Mouse (Mus musculus) thymus, postnatal 4 days (tissue): ENCODE measurements around the gene Mroh2a.
A peak's percentile ranks its signal among the peaks of the same experiment; 100 is the strongest.

Experiments used
- DNase-seq: peaks from one replicate; pipeline ENCODE4 v3.0.0; 2021

Mroh2a gene

DNA sequence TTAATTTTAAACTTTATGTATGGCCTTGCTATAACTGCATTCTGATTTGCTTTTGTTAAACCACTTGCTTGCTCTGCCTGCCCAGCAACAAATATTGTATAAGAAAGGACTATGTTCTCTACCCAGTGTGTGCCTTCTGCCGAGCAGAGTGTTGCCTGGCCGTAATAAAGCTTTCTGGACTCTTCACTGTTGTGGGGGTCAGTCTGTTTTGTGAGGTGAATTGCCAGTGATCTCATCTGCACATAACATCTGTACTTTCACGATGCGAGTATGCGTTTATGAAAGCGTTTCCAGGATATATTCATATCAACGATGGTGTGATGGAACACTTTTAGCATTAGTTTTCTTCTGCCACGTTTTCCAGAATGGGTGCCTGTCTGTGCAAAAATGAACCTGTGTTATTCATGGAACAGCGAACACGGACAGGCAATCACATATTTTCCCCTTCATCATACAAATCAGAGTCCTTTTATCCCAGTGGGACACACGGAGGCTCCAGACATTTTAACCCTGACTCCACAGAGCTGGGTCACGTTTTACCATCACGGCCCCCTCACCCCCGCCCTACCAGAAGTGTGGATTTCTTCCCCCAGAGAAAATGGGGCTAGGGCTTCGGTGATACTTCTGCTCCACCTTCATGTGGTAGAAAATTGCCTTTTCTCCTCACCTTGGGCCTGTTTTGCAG is 53.4 kb downstream of the Mroh2a start:
- peak; percentile 18 for DNase-seq

DNA sequence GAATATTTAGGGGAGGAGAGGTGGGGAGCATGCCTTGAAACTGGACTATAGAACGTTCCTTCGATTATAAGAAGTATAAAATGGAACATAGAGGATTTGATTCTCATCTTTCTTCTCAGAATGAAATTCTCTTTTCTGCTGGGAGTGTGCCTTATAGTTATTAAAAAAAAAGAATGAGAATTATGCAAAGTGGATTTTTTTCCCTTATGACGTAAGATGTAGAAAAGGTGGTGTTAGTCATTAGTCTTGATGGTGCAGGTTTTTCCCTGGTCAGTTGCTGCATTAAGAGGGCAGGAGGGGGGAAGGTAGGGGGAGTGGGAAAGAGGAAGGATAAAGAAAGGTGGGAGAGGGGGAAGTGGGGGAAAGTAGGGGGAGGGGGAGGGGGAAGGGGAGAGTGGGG is 55.5 kb downstream of the Mroh2a start:
- no peak for DNase-seq

DNA sequence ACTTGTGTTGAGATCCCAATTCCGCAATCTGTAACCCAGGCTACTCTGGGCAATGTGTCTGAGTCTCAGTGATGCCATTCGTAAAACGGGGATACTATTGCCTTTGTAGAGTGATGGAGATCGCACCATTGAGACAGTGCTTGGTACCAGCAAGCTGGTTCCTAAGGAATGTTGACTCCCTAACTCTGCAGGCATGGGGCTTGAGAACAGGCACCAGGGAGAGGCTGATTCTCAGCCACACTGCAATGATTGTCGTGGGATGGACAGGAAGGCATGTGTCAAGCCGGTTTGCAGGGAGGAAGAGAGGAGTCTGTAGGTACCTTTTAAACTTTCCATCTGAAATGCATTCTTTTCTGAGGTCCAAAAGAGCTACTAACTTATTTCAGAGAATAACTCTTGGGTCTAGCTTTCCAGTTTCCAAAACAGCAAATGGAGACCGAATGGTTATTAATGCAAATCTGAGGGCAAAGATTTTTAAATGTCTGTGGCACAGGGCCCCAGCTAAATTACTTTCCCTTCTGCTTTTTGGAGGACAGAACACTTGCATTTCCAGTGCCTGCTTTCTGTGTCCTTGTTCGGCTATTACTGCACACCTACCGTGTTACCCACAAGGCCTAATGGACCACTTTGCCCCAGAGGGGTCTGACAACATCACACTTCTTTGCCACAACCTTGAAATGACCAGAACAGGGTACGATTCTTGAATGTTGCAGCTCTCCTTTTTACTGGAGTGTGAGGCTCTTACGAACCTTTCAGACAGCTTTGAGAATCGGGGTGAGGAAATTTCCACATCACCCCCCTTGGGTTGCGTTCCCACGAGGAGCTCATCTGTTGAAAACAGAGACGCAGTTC is 56.8 kb downstream of the Mroh2a start:
- DNase-seq = no peak

DNA sequence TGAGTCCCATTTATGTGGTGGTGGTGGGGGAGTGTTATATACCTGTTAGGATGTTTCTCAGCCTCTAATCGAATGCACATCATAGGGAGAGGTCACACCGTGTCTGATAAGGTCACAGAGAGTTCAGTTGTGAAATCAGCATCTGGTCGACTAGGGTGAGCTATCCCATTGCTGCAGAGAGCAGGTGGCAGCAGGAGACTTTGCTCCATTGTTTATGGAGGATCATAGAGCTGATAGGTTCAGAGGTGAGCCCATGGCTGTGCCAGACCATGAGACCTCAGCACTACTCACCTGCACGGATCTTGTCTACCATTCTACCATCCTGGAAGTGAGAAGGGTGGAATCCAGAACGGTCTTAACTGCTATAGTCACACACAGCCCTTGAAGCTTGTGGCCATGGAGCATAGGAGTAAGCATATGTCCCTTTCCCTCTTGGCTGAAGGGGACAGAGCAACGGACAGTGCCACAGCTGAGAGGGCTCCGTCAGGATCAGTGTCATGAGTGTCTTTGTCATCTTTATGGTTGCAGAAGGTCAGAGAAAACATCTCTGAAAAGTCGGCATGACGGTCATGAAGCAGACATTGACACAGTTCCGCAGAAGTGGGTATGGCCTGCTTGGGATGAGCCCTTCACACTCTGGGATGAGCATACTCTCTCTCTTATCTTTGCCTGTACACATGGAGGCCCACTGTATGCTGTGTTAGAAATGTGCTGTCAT is 57.6 kb downstream of the Mroh2a start:
- no peak for DNase-seq

DNA sequence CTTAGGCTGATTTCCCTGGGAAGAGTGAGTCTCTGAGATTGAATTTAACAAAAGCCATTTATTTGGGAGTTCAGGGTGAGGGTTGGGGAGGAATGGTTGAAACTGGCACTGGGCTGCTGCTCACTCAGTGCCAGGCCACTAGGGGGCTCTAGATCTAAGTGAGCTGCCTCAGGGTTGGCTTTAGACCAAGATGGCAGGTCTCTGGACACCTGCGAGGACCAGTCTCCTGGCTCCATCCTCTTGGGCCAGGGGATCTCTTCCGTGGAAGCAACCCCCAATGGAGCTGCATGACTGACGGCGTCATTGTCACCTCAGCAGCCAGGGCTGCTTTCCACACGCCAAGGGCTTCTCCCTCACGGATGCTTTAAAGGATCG is 58.1 kb downstream of the Mroh2a start:
- peak; percentile 65 for DNase-seq

GRCm38 (mm10) chr1:88285652-88286051 is 58.9 kb downstream of the Mroh2a start:
- no peak for DNase-seq

DNA sequence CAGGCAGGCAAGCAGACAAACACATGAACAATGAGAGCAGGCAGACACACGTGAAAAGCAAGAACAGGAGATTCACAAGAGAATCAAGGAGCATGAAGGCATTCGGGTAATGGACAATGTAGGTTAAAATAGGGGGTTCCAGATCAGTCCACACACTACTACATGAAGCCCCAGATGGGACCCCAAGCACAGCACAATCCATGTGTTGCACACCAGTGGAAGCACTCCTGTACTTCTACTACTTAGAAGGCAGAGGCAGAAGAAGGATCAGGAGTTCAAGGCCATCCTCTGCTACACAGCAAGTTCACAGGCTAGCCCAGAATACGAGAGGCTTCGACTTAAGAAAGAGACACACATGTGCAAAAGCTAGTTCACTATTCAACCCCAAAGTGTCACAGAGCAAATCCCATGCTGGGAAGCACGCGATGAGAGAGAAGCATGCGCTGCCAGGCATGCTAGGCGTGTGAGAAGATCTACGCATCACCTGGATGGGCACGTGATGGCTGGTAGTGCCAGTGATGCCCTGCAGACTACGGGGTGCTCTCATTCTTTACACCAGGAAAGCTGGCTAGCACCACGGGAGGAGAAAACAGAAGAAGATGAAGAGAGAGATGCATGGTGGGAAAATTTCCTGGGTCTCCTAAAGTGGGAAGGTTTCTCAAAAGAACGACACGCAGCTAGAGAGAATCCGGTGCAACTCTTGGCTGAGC is 59.5 kb downstream of the Mroh2a start:
- no peak for DNase-seq

- DNase-seq = peak; percentile 22
Measured at GRCm38 (mm10) chr1:88286887-88287696, 60.3 kb downstream of the Mroh2a start.

DNA sequence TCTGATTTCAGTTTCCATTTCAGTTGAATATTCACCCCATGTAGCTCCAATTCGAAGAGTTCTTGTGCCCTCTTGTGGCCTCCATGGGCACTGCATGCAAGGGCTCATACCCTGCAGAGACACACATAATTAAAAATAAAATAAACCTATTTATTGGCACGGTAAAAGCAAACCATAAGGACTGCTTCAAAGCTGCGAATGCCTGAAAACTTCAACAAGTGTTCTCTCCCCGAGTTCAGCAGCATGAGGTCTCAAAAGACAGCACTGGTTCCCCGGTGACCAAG is 60.9 kb downstream of the Mroh2a start:
- peak; percentile 85 for DNase-seq

- no peak for DNase-seq
Measured at GRCm38 (mm10) chr1:88288056-88288788, 61.4 kb downstream of the Mroh2a start.

DNA sequence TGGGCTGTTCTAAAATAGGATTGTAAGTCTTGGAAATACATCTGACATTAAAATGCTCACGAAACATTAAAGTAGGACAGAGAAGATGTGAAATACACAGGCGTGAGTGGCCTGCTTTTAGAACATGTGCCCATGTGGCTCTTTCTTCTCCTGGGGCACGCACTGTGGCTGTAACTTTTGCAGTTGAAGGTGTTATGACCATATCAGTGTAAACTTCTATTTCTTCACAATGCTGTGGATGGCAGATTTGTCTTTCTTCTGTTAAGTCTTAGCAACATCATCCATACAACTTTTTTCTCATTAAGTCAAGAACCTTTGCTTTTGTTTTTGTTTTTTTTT is 62.0 kb downstream of the Mroh2a start:
- DNase-seq = no peak

- no peak for DNase-seq
Measured at GRCm38 (mm10) chr1:88289152-88289551, 62.4 kb downstream of the Mroh2a start.

- DNase-seq = peak; percentile 90
Measured at GRCm38 (mm10) chr1:88289917-88290316, 63.1 kb downstream of the Mroh2a start.

GRCm38 (mm10) chr1:88290511-88290910 is 63.7 kb downstream of the Mroh2a start:
- DNase-seq = no peak

DNA sequence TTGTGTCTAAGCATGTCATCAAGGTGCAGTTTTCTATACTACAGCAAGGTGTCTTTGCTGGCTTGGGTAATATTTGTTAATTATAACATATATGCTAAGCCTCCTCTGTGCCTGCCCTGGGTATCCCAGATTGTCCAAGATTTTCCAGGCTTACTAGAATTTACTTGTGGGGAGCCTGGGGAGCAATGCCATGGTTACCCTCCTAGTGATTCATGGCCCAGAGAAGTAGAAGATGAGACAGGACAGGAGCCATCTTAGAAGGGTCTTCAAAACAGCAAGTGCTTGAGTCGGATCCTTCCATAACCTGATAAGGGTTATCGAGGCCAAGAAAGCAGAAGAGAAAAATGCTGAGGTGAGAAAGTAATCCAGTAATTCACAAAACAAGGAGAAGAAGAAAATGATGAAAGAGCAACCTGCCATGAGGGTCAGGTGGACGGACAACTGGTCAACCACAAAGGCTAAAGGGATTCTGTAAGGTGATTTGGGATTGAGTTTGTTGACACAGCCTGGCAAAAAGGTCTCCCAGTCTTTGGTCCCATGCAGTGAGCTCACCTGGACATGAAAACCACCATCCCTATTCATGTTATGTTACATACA is 64.7 kb downstream of the Mroh2a start:
- no peak for DNase-seq

DNA sequence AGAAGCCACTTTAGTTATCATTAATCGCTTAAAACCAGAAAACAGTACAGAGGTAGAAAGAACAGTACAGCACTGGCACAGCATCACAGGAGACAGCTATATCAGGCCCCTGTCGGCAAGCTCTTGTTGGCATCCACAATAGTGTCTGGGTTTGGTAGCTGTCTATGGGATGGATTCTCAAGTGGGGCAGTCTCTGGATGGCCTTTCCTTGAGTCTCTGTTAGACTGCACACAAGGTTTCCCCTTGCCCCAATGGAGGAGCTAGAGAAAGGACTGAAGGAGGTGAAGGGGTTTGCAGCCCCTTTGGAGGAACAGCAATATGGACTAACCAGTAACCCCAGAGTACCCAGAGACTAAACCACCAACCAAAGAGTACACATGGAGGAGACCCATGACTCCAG is 65.3 kb downstream of the Mroh2a start:
- no peak for DNase-seq

DNA sequence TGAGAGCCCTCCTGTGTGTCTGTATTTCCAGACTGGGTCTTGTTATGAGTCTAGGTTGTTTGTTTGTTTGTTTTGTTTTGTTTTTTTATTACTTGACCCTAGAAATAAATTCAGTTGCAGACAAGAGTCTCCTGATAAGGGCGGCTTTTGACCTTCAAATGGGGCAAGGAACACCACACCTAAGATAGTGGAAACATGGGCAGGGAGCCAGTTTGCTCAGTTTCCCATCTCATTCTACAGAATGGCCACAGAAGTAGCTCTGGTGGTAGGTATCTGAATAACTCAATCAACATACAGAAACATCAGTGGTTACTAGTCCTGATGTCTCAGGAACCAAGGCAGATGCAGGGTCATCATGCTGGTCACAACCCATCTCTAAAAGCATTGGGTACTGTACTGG is 67.9 kb downstream of the Mroh2a start:
- DNase-seq = no peak

DNA sequence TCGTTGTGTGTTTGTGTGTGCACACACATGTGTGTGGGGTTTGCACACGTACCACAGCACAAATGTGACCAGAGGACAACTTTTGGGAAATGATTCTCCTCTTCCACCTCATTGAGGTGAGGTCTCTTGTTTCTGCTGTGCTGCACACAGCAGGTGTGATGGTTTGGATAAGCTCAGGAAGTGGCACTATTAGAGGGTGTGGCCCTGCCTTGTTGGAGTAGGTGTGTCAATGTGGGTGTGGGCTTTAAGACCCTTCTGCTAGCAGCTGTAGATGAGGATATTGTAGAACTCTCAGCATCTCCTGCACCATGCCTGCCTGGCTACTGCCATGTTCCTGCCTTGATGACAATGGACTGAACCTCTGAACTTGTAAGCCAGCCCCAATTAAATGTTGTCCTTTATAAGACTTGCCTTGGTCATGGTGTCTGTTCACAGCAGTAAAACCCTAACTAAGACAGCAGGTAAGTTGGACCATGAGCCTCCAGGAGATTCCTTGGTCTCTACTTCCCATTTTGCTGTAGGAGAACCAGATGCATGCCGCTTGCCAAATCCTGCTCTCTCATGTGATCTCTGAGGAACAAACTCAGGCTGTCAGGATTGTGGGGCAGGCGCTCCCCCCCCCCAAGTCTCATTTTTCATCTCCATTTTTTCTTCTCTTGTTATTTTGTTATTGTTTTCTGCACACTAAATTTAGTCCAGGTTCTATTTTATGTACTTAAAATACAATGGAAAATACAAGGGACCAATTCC is 69.6 kb downstream of the Mroh2a start:
- no peak for DNase-seq

- no peak for DNase-seq
Measured at GRCm38 (mm10) chr1:88297480-88298258, 70.9 kb downstream of the Mroh2a start.
